Mouse (Mus musculus) kidney, postnatal 0 days (tissue): ENCODE data around the gene Riiad1. TPM values are rescaled to one million over a fixed set of nuclear protein-coding genes. Genes with fewer than 3 reads are reported as not detected.
A peak's percentile ranks its signal among the peaks of the same experiment; 100 is the strongest.

Experiments used
- ATAC-seq: fragments of 200-750 bp; cut with Nextera tagmentation; replicated peaks from 2 replicates; pipeline ENCODE4 v1.8.0; 2017; ENCODE audit warnings: low read depth, moderate number of reproducible peaks, moderate TSS enrichment, moderate library complexity; ENCODE audit not compliant: low FRiP score
- DNase-seq: peaks from one replicate; pipeline ENCODE4 v3.0.0-alpha.2; 2016; ENCODE audit warnings: low spot score
- H3K27ac ChIP-seq: fragments of 300-500 bp; sonication (generic); 2 replicates; pipeline ENCODE4 v1.5.1; 2014; ENCODE audit warnings: mild to moderate bottlenecking
- H3K27me3 ChIP-seq: fragments of 300-500 bp; sonication (generic); 2 replicates; pipeline ENCODE4 v1.6.1; 2014; ENCODE audit warnings: low read length, mixed read lengths; ENCODE audit not compliant: insufficient read depth
- H3K36me3 ChIP-seq: fragments of 300-500 bp; sonication (generic); 2 replicates; pipeline ENCODE4 v1.6.1; 2014; ENCODE audit warnings: low read length, mixed read lengths; ENCODE audit not compliant: insufficient read depth
- H3K4me1 ChIP-seq: fragments of 300-500 bp; sonication (generic); replicated peaks from 2 replicates; pipeline ENCODE4 v1.6.1; 2014; ENCODE audit warnings: antibody characterized with exemption, low read length, mixed read lengths; ENCODE audit not compliant: insufficient read depth
- H3K4me2 ChIP-seq: fragments of 300-500 bp; sonication (generic); 2 replicates; pipeline ENCODE4 v1.6.1; 2014; ENCODE audit warnings: mild to moderate bottlenecking, low read length, moderate library complexity, mixed read lengths
- H3K4me3 ChIP-seq: fragments of 300-500 bp; sonication (generic); replicated peaks from 2 replicates; pipeline ENCODE4 v1.5.1; 2014; ENCODE audit warnings: low read depth, low read length
- H3K9ac ChIP-seq: fragments of 300-500 bp; sonication (generic); 2 replicates; pipeline ENCODE4 v1.6.1; 2014; ENCODE audit warnings: low read depth, low read length
- H3K9me3 ChIP-seq: fragments of 300-500 bp; sonication (generic); replicated peaks from 2 replicates; pipeline ENCODE4 v1.6.1; 2016; ENCODE audit warnings: low read length, inconsistent platforms, mixed read lengths
- CTCF ChIP-seq: IDR thresholded peaks from 2 replicates; pipeline ENCODE4 v1.5.1; 2016; ENCODE audit warnings: antibody characterized with exemption, low read depth, mild to moderate bottlenecking, moderate library complexity
- WGBS: fragments of 180-500 bp; shearing (Covaris S2); extraction: QIAGEN DNeasy Blood & Tissue Kit; methylation state at CpG from one replicate; pipeline ENCODE4 v1.1.7; 2014; 5-methylcytosine and 5-hydroxymethylcytosine counted together
- polyA plus RNA-seq: library from polyadenylated mRNA; unstranded; fragments of >200 nt; fragmentation: Nextera tagmentation; extraction: Ambion mirVana; gene quantifications from 2 replicates; pipeline ENCODE4 v1.2.1, GENCODE M21; 2015

The Riiad1 gene
- polyA plus RNA-seq, 1 experiment from 2014 or later, result 2.0 TPM

DNA sequence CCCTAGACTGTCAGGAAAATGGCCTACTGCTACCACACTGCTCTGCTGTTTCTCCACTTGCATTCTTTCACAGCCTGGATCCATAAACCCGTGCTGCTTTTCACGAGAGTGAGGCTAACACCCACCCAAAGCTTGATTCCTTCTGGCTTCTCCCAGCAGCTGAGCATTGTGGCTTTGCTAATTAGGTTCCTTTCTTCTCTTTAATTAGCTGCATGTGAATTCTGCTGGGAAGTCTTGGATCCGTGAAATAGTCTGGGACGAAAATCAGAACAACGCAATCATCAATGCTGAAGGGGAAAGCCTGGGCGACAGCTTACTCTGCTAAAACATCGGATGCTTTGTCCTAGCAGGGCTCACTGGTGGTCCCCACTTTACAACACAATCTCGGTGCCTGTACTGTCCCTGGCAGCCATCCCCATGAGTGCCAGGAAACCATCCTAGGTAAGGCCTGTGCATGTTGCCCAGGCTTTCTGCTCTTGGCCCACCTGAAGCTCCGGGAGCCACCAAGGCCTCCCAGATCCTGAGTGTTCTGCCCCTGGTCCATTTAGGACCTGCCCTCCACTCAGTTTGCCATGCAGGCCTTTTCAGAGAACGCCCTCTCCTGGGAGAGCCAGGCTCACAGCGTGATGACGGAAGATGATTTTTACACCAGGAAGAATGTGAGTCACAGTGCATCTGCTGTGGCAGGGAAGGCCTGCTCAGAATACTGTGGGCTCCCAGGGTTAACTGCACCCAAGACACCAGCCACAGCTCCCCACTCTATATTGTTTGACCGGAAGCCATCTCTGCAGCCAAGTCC, 14.3 kb downstream of the Riiad1 start:
- DNase-seq, result no peak
- TF ChIP-seq CTCF, result no peak
- Histone ChIP-seq H3K36me3 (no peaks in the 10 kb centered on the region), H3K4me1 (no peaks in the 10 kb centered on the region), H3K9ac (no peak overlapping the region), H3K27me3 (no peaks in the 10 kb centered on the region), H3K9me3 (no peaks in the 10 kb centered on the region), H3K4me2 (no peak overlapping the region), H3K27ac (no peak overlapping the region), H3K4me3 (no peak overlapping the region)
- no peak for ATAC-seq
- WGBS, result 69% methylated on average over 13 of the region's 13 CpGs

- H3K9ac ChIP-seq, result no peak overlapping the region
- TF ChIP-seq CTCF, result no peak
- ATAC-seq, result 0 out of 2 replicates have a peak, but pooled peaks have one; percentile 46
- no peak for DNase-seq
- H3K4me1 ChIP-seq, result no peaks in the 10 kb centered on the region
- H3K27ac ChIP-seq, result no peak overlapping the region
- no peaks in the 10 kb centered on the region for H3K9me3 ChIP-seq
- H3K4me3 ChIP-seq, result no peak overlapping the region
- no peak overlapping the region for H3K4me2 ChIP-seq
- no peaks in the 10 kb centered on the region for H3K27me3 ChIP-seq
- WGBS, result 54% methylated on average over 11 of the region's 11 CpGs
- H3K36me3 ChIP-seq, result no peaks in the 10 kb centered on the region
Measured at GRCm38 (mm10) chr3:94463926-94464578, 16.1 kb downstream of the Riiad1 start.

DNA sequence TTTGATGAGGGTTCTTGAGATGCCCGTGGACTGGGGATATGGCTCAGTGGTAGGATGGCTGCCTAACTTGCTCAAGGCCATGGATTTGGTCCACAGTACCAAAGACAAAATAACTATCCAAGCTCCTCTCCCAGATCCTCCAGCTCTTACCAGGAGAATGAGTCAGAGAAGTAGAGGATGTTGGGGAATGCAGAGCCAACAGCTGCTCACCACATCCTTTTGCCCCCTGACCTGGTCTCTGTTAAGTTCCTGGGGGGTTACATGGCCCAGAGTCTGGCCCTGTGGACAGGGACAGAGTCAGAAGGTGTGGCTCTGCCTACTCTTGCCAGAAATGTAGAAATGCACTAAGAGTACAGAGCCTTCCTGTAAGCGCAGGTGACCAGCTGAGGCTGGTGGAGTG, 20.3 kb downstream of the Riiad1 start:
- H3K9ac ChIP-seq, result no peak overlapping the region
- ATAC-seq (no peak), DNase-seq (no peak)
- no peaks in the 10 kb centered on the region for H3K36me3 ChIP-seq
- H3K9me3 ChIP-seq, result no peaks in the 10 kb centered on the region
- H3K27me3 ChIP-seq, result no peaks in the 10 kb centered on the region
- H3K27ac ChIP-seq, result no peak overlapping the region
- 88% methylated on average over 2 of the region's 2 CpGs for WGBS
- no peak for TF ChIP-seq CTCF
- H3K4me3 ChIP-seq, result no peak overlapping the region
- H3K4me1 ChIP-seq, result no peaks in the 10 kb centered on the region
- H3K4me2 ChIP-seq, result no peak overlapping the region

- Histone ChIP-seq H3K27me3 (no peaks in the 10 kb centered on the region), H3K36me3 (no peaks in the 10 kb centered on the region), H3K9ac (no peak overlapping the region), H3K9me3 (no peaks in the 10 kb centered on the region), H3K4me2 (no peak overlapping the region), H3K4me1 (no peaks in the 10 kb centered on the region), H3K27ac (no peak overlapping the region), H3K4me3 (no peak overlapping the region)
- no peak for ATAC-seq
- WGBS, result 66% methylated on average over 3 of the region's 3 CpGs
- DNase-seq, result no peak
- no peak for TF ChIP-seq CTCF
Measured at GRCm38 (mm10) chr3:94457055-94457454, 23.1 kb downstream of the Riiad1 start.

DNA sequence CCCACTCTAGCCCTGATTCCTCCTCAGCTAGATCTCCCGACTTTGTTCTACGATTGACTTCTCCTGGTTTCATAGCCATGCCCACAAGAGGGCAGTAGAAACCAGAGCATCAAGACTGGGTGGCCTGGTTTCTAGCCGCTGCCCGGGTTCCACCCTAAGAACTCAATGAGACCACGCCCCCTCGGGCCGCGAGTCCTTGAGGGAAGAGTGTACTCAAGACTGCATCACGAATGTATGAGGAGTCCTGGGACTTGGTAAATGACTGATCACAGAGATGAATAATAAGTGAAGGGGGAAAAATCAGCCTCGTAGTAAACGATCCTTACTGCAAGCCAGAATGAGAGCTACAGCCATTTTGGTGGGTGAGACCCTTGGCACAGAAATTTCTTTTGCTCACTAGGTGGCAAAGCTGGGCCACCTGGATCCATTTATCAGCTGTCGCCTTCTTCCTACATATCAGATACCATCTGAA, 23.6 kb downstream of the Riiad1 start:
- H3K9me3 ChIP-seq, result no peaks in the 10 kb centered on the region
- H3K4me2 ChIP-seq, result peak overlapping the region; percentile 40
- no peak overlapping the region for H3K9ac ChIP-seq
- DNase-seq (peak; percentile 96), ATAC-seq (peak; percentile 75)
- 0% methylated on average over 12 of the region's 12 CpGs for WGBS
- H3K27me3 ChIP-seq, result no peaks in the 10 kb centered on the region
- TF ChIP-seq CTCF, result peak; percentile 89
- no peaks in the 10 kb centered on the region for H3K4me1 ChIP-seq
- no peak overlapping the region for H3K27ac ChIP-seq
- peak overlapping the region; percentile 19 for H3K4me3 ChIP-seq
- no peaks in the 10 kb centered on the region for H3K36me3 ChIP-seq

- H3K9me3 ChIP-seq, result no peaks in the 10 kb centered on the region
- H3K27me3 ChIP-seq, result no peaks in the 10 kb centered on the region
- ATAC-seq (no peak), DNase-seq (no peak)
- H3K4me3 ChIP-seq, result no peak overlapping the region
- H3K9ac ChIP-seq, result no peak overlapping the region
- H3K36me3 ChIP-seq, result peaks cover 27% of the 10 kb centered on the region
- 89% methylated on average over 2 of the region's 2 CpGs for WGBS
- TF ChIP-seq CTCF, result no peak
- no peak overlapping the region for H3K27ac ChIP-seq
- H3K4me2 ChIP-seq, result no peak overlapping the region
- no peaks in the 10 kb centered on the region for H3K4me1 ChIP-seq
Measured at GRCm38 (mm10) chr3:94449377-94449776, 30.8 kb downstream of the Riiad1 start.
